Mouse (Mus musculus): ENCODE results near the gene Hdgfl3. TPM values are rescaled to one million over a fixed set of nuclear protein-coding genes. Genes with fewer than 3 reads are reported as not detected.
"Not testable (repeated sequence)": the region's sequence is repeated elsewhere in the genome, so short reads cannot be mapped to it uniquely, and the experiment has no call there.

The Hdgfl3 gene
- polyA plus RNA-seq, 1 experiment from 2014 or later, result 24.7 TPM

GRCm38 (mm10) chr7:81847010-81847409 is 87.3 kb downstream of the Hdgfl3 start:
- Histone ChIP-seq H3K27me3 (ENCODE audit: poor library complexity, severe bottlenecking) (no peaks in the 10 kb centered on the region), H3K4me1 (peaks cover 49% of the 10 kb centered on the region), H3K4me3 (no peak overlapping the region), H3K27ac (0 out of 2 replicates have a peak overlapping the region, but pooled peaks have one; percentile 11), H3K9me3 (no peaks in the 10 kb centered on the region), H3K36me3 (replicated peaks) (no peaks in the 10 kb centered on the region)
- DNase-seq (ENCODE audit: extremely low spot score, low spot score), result peak; percentile 16
- 40% methylated on average over 8 of the region's 8 CpGs for WGBS

DNA sequence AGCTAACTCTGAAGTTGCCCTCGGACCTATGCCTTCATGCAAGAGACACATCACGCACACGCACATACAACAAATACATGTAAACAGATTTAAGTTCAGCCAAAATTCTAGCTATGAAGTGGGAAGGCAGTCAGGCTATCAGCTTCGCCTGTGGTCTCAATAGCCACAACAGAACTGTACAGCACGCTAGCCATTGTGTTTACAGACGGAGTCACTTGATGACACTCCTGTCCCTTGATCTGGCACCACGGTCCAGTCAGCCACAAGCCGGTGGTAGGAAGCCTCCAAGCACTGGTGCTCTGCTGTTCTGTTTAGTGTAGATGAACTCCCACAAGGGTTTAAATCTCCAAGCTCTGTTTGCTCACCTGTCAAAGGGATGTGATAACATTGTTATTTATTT is 88.3 kb downstream of the Hdgfl3 start:
- H3K27me3 ChIP-seq (ENCODE audit: poor library complexity, severe bottlenecking), result no peaks in the 10 kb centered on the region
- WGBS, result 88% methylated on average over 8 of the region's 8 CpGs
- no peak overlapping the region for H3K27ac ChIP-seq
- no peaks in the 10 kb centered on the region for H3K9me3 ChIP-seq
- no peaks in the 10 kb centered on the region for H3K36me3 ChIP-seq (replicated peaks)
- peaks cover 42% of the 10 kb centered on the region for H3K4me1 ChIP-seq
- peak; percentile 12 for DNase-seq (ENCODE audit: extremely low spot score, low spot score)
- H3K4me3 ChIP-seq, result no peak overlapping the region

DNA sequence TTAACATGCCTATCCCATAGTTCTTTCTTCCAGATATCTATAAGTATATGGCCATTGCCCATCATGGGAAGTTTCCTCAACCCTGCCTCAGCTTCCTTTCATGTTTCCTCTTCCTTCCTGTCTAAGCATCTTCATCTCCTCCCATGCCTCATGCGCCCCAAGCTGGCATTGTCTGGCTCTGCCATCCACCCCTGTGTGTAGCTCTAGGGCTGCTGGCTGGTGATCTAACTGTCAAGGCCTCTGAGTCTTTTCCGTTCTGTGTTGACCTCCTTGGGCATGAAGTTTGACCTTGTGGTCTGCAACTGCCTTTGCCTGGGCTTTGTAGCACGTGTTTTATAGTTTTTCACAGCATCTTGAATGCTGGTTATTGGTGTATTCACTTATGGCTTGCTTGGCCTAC is 89.0 kb downstream of the Hdgfl3 start:
- Histone ChIP-seq H3K4me3 (no peak overlapping the region), H3K27me3 (ENCODE audit: poor library complexity, severe bottlenecking) (no peaks in the 10 kb centered on the region), H3K27ac (no peak overlapping the region), H3K4me1 (peaks cover 35% of the 10 kb centered on the region), H3K9me3 (no peaks in the 10 kb centered on the region), H3K36me3 (replicated peaks) (no peaks in the 10 kb centered on the region)
- no peak for DNase-seq (ENCODE audit: extremely low spot score, low spot score)
- WGBS, result 94% methylated on average over 3 of the region's 3 CpGs

DNA sequence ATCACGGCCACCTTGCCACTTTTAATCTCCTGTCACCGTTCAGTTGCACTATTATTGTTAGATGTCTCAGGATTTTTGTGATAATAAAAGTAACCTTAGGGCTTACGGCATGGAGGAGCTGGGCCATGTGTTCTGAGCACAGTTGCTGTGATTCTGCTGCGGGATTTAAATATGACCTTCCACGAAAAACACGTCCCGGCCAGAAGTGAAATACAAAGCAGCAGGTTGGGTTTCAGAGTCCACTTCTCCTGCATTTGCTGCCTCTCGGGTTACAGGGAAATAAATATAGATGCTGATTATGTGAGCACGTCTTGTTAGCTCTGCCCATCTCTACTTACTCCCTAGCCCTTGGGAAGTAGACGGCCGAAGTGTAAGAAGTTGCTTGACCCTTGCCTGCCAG is 89.5 kb downstream of the Hdgfl3 start:
- WGBS, result 82% methylated on average over 11 of the region's 11 CpGs
- no peak for DNase-seq (ENCODE audit: extremely low spot score, low spot score)
- H3K4me3 ChIP-seq, result no peak overlapping the region

GRCm38 (mm10) chr7:81843903-81844302 is 90.4 kb downstream of the Hdgfl3 start:
- Histone ChIP-seq H3K36me3 (replicated peaks) (no peaks in the 10 kb centered on the region), H3K4me1 (peaks cover 35% of the 10 kb centered on the region), H3K9me3 (no peaks in the 10 kb centered on the region), H3K27me3 (ENCODE audit: poor library complexity, severe bottlenecking) (no peaks in the 10 kb centered on the region), H3K27ac (no peak overlapping the region), H3K4me3 (no peak overlapping the region)
- DNase-seq (ENCODE audit: extremely low spot score, low spot score), result no peak
- WGBS, result 69% methylated on average over 8 of the region's 8 CpGs

More for the DNA sequence above, 89.5 kb downstream of the Hdgfl3 start:
- Histone ChIP-seq H3K27me3 (ENCODE audit: poor library complexity, severe bottlenecking) (no peaks in the 10 kb centered on the region), H3K36me3 (replicated peaks) (no peaks in the 10 kb centered on the region), H3K27ac (no peak overlapping the region), H3K4me1 (peaks cover 35% of the 10 kb centered on the region), H3K9me3 (no peaks in the 10 kb centered on the region)

- Histone ChIP-seq H3K4me1 (peaks cover 29% of the 10 kb centered on the region), H3K4me3 (no peak overlapping the region), H3K27me3 (ENCODE audit: poor library complexity, severe bottlenecking) (no peaks in the 10 kb centered on the region), H3K9me3 (no peaks in the 10 kb centered on the region), H3K27ac (no peak overlapping the region), H3K36me3 (replicated peaks) (no peaks in the 10 kb centered on the region)
- no peak for DNase-seq (ENCODE audit: extremely low spot score, low spot score)
- WGBS, result 88% methylated on average over 1 of the region's 1 CpGs
Measured at GRCm38 (mm10) chr7:81842998-81843397, 91.3 kb downstream of the Hdgfl3 start.

GRCm38 (mm10) chr7:81842141-81842540 is 92.1 kb downstream of the Hdgfl3 start:
- Histone ChIP-seq H3K4me3 (no peak overlapping the region), H3K27me3 (ENCODE audit: poor library complexity, severe bottlenecking) (no peaks in the 10 kb centered on the region), H3K9me3 (no peaks in the 10 kb centered on the region), H3K4me1 (peaks cover 20% of the 10 kb centered on the region), H3K27ac (no peak overlapping the region), H3K36me3 (replicated peaks) (no peaks in the 10 kb centered on the region)
- WGBS, result 91% methylated on average over 7 of the region's 7 CpGs
- DNase-seq (ENCODE audit: extremely low spot score, low spot score), result no peak

DNA sequence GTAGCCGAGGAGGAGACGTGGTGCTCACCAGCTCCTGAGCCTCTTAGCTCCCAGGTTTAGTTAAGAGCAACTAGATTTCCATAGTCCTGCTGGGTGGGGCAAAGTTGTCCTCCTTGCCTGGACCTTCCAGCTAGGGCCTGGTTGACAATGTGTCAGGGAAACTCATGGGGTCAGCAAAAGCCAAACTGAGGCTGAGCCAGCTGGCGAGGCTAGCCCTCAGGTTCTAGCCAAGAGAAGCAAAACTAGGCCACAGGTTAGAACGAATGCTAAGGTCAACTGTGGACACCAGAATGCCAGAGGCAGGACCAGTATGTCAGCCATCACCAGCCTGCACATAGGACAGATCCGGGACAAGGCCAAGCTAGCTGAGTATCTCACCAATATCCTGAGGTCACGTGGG is 92.8 kb downstream of the Hdgfl3 start:
- H3K36me3 ChIP-seq (replicated peaks), result no peaks in the 10 kb centered on the region
- H3K27ac ChIP-seq, result no peak overlapping the region
- H3K27me3 ChIP-seq (ENCODE audit: poor library complexity, severe bottlenecking), result no peaks in the 10 kb centered on the region
- no peaks in the 10 kb centered on the region for H3K9me3 ChIP-seq
- no peak overlapping the region for H3K4me3 ChIP-seq
- H3K4me1 ChIP-seq, result peaks cover 13% of the 10 kb centered on the region
- DNase-seq (ENCODE audit: extremely low spot score, low spot score), result no peak
- 86% methylated on average over 6 of the region's 6 CpGs for WGBS

DNA sequence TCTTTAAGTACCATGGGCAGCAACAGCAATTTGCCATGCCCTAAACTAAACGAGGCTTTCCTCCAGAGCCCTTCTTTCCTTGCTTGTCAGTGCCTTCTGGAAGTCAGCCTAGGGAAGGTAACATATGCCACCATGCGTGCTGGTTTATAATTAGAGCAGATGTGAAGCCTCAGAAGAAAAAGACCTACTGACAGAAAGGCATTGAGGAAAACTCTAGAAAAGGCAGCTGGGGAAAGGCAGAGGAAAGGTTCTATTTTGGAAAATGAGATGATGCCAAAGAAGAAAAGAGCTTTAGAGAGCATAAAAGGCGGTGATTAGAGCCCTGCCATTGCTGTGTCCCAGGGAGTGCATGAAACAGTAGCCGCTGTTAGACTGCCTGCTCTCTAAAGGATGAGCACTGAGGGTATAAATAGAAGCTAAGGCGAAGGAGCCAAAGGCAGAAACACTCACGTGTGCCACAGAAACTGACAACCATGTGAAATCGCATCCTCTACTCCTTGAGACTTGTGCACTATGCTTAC is 93.6 kb downstream of the Hdgfl3 start:
- Histone ChIP-seq H3K9me3 (no peaks in the 10 kb centered on the region), H3K27me3 (ENCODE audit: poor library complexity, severe bottlenecking) (no peaks in the 10 kb centered on the region), H3K4me1 (peaks cover 11% of the 10 kb centered on the region; the same call in 1 of the 2 replicates), H3K4me3 (no peak overlapping the region), H3K36me3 (replicated peaks) (no peaks in the 10 kb centered on the region), H3K27ac (no peak overlapping the region)
- no peak for DNase-seq (ENCODE audit: extremely low spot score, low spot score)
- 68% methylated on average over 7 of the region's 7 CpGs for WGBS

GRCm38 (mm10) chr7:81839746-81840145 is 94.5 kb downstream of the Hdgfl3 start:
- no peaks in the 10 kb centered on the region for H3K9me3 ChIP-seq
- no peak for DNase-seq (ENCODE audit: extremely low spot score, low spot score)
- WGBS, result 79% methylated on average over 6 of the region's 6 CpGs

GRCm38 (mm10) chr7:81837771-81838170 is 96.5 kb downstream of the Hdgfl3 start:
- WGBS, result 84% methylated on average over 5 of the region's 5 CpGs
- H3K9me3 ChIP-seq; H3K4me3 ChIP-seq; H3K27me3 ChIP-seq (ENCODE audit: poor library complexity, severe bottlenecking); H3K36me3 ChIP-seq (replicated peaks); H3K27ac ChIP-seq; DNase-seq (ENCODE audit: extremely low spot score, low spot score); H3K4me1 ChIP-seq: not testable (repeated sequence)

More at GRCm38 (mm10) chr7:81839746-81840145, 94.5 kb downstream of the Hdgfl3 start:
- no peaks in the 10 kb centered on the region for H3K36me3 ChIP-seq (replicated peaks)
- H3K27ac ChIP-seq, result no peak overlapping the region
- no peak overlapping the region for H3K4me3 ChIP-seq
- H3K4me1 ChIP-seq, result peaks cover 4% of the 10 kb centered on the region; the same call in 1 of the 2 replicates
- no peaks in the 10 kb centered on the region for H3K27me3 ChIP-seq (ENCODE audit: poor library complexity, severe bottlenecking)

DNA sequence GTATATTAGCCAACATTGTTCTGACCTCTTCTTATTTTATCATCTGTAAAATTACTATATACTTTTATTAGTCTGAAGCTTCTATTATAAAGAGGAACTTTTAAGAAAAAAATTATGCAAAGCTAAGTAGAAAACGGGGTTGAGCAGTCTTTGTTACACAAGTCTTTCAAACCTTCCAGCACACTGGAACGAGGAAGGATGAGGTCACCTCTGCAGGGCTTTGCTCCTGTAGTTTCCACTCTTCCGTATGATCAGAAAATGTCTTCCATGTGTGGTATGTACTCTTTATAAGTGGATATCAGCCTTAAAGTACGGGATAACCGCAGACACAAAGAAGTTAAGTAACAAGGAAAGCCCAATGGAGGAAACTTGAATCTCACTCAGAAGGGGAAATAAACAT is 98.8 kb downstream of the Hdgfl3 start:
- 88% methylated on average over 5 of the region's 5 CpGs for WGBS
- Histone ChIP-seq H3K4me3 (no peak overlapping the region), H3K27me3 (ENCODE audit: poor library complexity, severe bottlenecking) (no peaks in the 10 kb centered on the region), H3K9me3 (no peaks in the 10 kb centered on the region), H3K27ac (no peak overlapping the region), H3K4me1 (no peaks in the 10 kb centered on the region), H3K36me3 (replicated peaks) (no peaks in the 10 kb centered on the region)
- no peak for DNase-seq (ENCODE audit: extremely low spot score, low spot score)

GRCm38 (mm10) chr7:81834847-81835246 is 99.4 kb downstream of the Hdgfl3 start:
- DNase-seq (ENCODE audit: extremely low spot score, low spot score), result no peak
- H3K4me1 ChIP-seq, result peaks cover 3% of the 10 kb centered on the region
- H3K9me3 ChIP-seq, result no peaks in the 10 kb centered on the region
- H3K4me3 ChIP-seq, result no peak overlapping the region
- H3K36me3 ChIP-seq (replicated peaks), result no peaks in the 10 kb centered on the region
- H3K27ac ChIP-seq, result no peak overlapping the region
- no peaks in the 10 kb centered on the region for H3K27me3 ChIP-seq (ENCODE audit: poor library complexity, severe bottlenecking)

All from forebrain, embryonic 10.5 days (tissue).